Mouse (Mus musculus) MEL (cell line): ENCODE data around the gene Fxr2.

Experiments
- CTCF ChIP-seq, 3 experiments: IDR thresholded peaks in 2 of 3; conservative IDR thresholded peaks in 1 of 3; 2 replicates each; pipeline ENCODE4 v1.5.1; 2011 to 2012; ENCODE audit warnings: low read length in 3 of 3, low read depth in 2 of 3, mild to moderate bottlenecking in 2 of 3, improper control_type of control experiment in 1 of 3, inconsistent platforms in 1 of 3, mixed read lengths in 1 of 3, moderate library complexity in 1 of 3; ENCODE audit not compliant: control insufficient read depth in 1 of 3, insufficient read depth in 1 of 3, poor library complexity in 1 of 3, severe bottlenecking in 1 of 3
- E2F4 ChIP-seq: IDR thresholded peaks from 2 replicates; pipeline ENCODE4 v1.6.1; 2011; ENCODE audit warnings: low read depth, low read length, improper control_type of control experiment, borderline replicate concordance
- EP300 ChIP-seq, 2 experiments: IDR thresholded peaks; 2 replicates each; pipeline ENCODE4 v1.6.1; 2011; ENCODE audit warnings: improper control_type of control experiment in 2 of 2, low read length in 2 of 2, low read depth in 1 of 2, mild to moderate bottlenecking in 1 of 2
- GABPA ChIP-seq: IDR thresholded peaks from 2 replicates; pipeline ENCODE4 v1.6.1; 2012; ENCODE audit warnings: low read depth, mild to moderate bottlenecking, inconsistent platforms, low read length, improper control_type of control experiment, moderate library complexity
- GATA1 ChIP-seq: IDR thresholded peaks from 2 replicates; pipeline ENCODE4 v1.6.1; 2011; ENCODE audit warnings: low read depth, low read length, improper control_type of control experiment
- NELFE ChIP-seq: IDR thresholded peaks from 2 replicates; pipeline ENCODE4 v1.6.1; 2011; ENCODE audit warnings: low read depth, low read length, improper control_type of control experiment
- POLR2A ChIP-seq, 2 experiments: IDR thresholded peaks; 2 replicates each; pipeline ENCODE4 v1.6.1; 2011 to 2012; ENCODE audit warnings: low read length in 2 of 2, mild to moderate bottlenecking in 2 of 2, control low read depth in 1 of 2, improper control_type of control experiment in 1 of 2, low read depth in 1 of 2, moderate library complexity in 1 of 2; ENCODE audit not compliant: control insufficient read depth in 1 of 2, insufficient read depth in 1 of 2, poor library complexity in 1 of 2
- POLR2AphosphoS5 ChIP-seq: IDR thresholded peaks from 2 replicates; pipeline ENCODE4 v1.6.1; 2012; ENCODE audit warnings: low read depth, borderline replicate concordance, mild to moderate bottlenecking, inconsistent platforms, low read length, moderate library complexity, mixed read lengths
- RAD21 ChIP-seq: IDR thresholded peaks from 2 replicates; pipeline ENCODE4 v1.6.1; 2011; ENCODE audit warnings: mild to moderate bottlenecking, low read depth, low read length, improper control_type of control experiment
- SIN3A ChIP-seq: IDR thresholded peaks from 2 replicates; pipeline ENCODE4 v1.6.1; 2012; ENCODE audit warnings: low read length, improper control_type of control experiment, inconsistent platforms
- ZKSCAN1 ChIP-seq: IDR thresholded peaks from 2 replicates; pipeline ENCODE4 v1.6.1; 2012; ENCODE audit warnings: low read depth, mild to moderate bottlenecking, inconsistent platforms, low read length, improper control_type of control experiment, moderate library complexity

GRCm38 (mm10) chr11:69645860-69646259, 13.1 kb downstream of the Fxr2 start:
- TF ChIP-seq CTCF (IDR thresholded peaks at IDR 0.05 in 2 of 3, conservative IDR thresholded peaks at IDR 0.05 in 1 of 3; ENCODE audit: control insufficient read depth in 1 of 3, insufficient read depth in 1 of 3, low read depth in 2 of 3, low read length in 3 of 3, poor library complexity in 1 of 3, severe bottlenecking in 1 of 3), result no peak
- no peak for TF ChIP-seq POLR2AphosphoS5
- no peak for TF ChIP-seq POLR2A (IDR thresholded peaks at IDR 0.05; ENCODE audit: control insufficient read depth in 1 of 2, insufficient read depth in 1 of 2, low read depth in 1 of 2, low read length in 2 of 2, poor library complexity in 1 of 2)
- TF ChIP-seq GATA1, result no peak
- TF ChIP-seq E2F4, result no peak
- TF ChIP-seq ZKSCAN1, result no peak
- no peak for TF ChIP-seq NELFE
- no peak for TF ChIP-seq GABPA
- TF ChIP-seq EP300 (IDR thresholded peaks at IDR 0.05; ENCODE audit: low read depth in 1 of 2, low read length in 2 of 2), result no peak
- no peak for TF ChIP-seq SIN3A
- TF ChIP-seq RAD21, result no peak
